Mouse (Mus musculus): ENCODE results near the gene Cenpc1. TPM values are rescaled to one million over a fixed set of nuclear protein-coding genes. Genes with fewer than 3 reads are reported as not detected.

Gene Cenpc1
- total RNA-seq, 1 experiment from 2014 or later = 25.7 TPM

DNA sequence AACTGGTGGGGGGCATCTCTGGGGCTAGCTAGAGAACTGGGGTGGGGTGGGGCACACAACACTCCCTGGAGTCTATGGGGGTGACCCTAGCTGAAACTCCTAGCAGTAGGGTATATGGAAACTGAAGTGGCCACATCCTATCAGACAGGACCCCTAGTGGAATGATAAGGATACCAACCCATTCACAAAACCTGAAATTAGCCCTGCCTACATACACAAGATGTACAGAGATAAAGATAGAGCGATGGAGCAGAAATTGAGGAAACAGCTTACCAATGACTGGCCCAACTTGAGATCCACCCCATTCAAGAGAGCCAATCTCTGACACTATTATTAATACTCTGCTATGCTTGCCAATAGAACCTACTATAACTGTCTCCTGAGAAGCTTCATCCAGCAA, 1.9 kb downstream of the Cenpc1 start:
- ATAC-seq (ENCODE audit: extremely low read depth, insufficient number of reproducible peaks, low FRiP score, poor library complexity, severe bottlenecking) = no peak

DNA sequence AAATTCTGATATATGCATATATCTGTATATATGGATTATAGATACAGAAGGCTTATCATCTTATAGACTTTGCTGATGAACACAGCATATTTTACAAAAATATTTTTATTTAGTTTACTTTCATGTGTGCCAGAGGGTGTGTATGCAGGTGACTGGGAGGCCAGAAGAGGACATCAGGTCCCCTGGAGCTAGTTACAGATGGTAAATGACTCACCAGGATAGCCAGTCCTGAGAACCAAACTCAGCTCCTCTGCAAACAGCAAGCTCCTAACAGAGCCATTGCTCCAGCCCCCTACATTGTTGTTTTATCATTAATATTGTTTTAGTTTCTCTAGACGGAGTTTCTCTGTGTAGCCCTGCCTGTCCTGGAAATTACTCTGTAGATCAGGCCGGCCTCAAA, 35.6 kb downstream of the Cenpc1 start:
- ATAC-seq (ENCODE audit: extremely low read depth, insufficient number of reproducible peaks, low FRiP score, poor library complexity, severe bottlenecking) = no peak

DNA sequence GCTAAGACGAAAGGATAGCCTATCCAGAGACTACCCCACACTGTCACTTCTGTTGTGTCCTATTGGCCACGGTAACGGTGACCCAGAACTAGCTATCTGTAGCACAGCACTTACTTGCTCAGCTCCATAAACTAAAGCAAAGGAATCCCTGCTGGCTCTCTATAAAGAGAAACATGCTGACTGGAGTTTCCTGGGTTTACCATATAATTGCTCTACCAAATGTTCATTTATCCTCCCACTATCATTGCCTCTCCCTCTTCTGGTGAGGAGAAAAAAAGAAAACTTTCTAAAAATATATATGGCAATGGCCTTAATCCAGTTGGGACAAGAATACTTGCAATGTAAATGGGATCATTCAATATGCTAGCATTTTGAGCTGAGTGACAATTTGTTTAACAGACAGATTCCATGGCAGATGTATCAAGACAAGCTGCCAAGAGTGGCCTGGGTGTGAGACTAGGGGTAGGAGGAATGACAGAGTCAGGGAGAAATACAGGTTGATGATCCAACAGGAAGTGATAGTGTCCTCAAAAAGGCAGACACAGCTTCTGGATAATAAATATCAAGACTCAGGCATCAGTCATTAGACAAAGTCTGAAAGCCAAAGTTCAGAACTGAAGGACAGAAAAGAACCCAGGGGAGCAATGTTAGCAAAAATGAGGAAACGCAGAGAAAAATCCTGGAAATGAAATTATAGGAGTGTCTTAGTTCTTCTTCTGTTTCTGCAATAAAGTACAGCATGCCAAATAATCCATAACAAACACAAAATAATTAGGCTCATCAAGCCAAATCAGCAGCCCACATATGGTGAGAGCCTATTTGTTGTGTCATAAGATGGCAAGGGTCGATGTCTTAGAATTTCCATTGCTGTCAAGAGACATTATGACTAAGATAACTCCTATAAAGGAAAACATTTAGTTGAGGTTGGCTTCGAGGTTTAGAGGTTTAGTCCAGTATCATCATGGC, 68.6 kb downstream of the Cenpc1 start:
- no peak for ATAC-seq (ENCODE audit: extremely low read depth, insufficient number of reproducible peaks, low FRiP score, poor library complexity, severe bottlenecking)

DNA sequence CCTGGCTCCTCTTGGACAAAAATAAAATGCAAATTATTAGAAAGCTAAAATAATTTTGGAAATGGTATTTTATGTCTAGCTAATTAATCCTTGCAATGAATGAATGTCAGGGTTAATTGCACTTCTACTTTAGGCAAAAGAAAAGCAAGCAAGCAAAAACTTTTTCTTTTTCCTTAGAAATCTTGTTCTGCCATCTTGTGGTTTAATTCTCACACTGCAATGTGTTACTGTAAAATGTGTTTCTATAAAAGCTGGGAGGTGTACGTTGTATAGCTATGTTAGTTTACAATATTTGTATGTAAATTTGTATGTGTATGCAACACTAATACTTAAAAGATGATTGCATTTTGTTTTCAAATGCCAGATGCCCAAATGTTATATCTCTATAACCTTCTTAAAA, 70.8 kb downstream of the Cenpc1 start:
- ATAC-seq (ENCODE audit: extremely low read depth, insufficient number of reproducible peaks, low FRiP score, poor library complexity, severe bottlenecking) = no peak

DNA sequence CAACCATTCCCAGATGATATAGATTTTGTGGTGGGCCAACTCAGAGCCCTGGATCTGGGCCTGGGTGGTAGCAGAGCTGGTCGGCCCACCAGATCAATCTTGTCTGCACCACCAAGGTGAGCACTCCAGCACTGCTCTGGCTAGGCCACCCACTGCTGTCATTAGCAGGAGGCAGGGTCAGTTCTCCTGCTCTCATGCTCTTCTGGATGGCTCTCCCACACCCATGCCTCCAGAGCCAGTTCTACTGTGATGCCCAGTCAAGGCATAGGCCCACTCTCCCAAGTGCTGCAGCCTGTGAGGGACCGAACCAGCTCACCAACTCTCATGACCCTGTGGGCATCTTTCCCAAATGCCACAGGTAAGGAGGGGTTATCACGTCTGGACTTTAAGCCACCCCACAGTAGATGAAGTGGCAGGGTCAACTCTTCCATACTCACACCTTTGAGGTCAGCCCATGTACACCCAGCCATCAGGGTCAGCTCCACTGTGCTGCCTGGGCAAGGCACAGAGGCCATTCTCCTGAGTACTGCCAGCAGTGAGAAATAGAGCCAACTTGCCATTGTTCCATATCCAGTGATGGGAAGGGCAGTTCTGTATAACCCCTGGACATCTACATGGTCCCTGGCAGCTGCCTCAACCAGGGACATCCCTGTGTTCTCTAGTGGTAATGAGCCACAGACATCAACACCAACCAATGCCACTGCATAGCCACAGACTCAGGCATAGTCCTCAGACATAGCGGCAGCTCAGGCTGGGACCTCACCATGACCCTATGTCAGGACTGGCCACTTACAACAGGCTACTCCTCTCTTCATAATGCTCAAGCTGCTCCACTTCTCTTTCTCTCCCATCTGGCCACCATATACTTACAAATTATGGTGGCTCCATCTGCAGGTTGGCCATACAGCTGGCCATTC, 72.3 kb downstream of the Cenpc1 start:
- no peak for ATAC-seq (ENCODE audit: extremely low read depth, insufficient number of reproducible peaks, low FRiP score, poor library complexity, severe bottlenecking)

DNA sequence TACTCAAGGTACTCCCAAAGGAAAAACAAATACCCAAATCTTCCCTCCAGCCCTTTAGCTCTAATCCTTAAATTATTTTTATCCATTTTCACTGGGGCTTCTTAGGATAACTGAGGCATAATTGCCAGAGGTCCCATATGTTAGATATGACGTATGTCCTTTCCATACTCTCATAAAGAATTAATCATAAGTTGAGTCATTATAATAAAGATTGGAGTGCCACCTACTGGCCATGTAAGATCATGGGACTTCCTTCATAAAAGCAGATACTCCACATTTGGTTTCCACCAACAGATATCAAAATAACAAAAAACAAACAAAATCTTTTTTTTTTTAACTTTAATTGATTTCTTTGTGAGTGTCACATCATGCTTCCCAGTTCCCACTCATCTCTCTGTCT, 73.3 kb downstream of the Cenpc1 start:
- ATAC-seq (ENCODE audit: extremely low read depth, insufficient number of reproducible peaks, low FRiP score, poor library complexity, severe bottlenecking) = no peak

DNA sequence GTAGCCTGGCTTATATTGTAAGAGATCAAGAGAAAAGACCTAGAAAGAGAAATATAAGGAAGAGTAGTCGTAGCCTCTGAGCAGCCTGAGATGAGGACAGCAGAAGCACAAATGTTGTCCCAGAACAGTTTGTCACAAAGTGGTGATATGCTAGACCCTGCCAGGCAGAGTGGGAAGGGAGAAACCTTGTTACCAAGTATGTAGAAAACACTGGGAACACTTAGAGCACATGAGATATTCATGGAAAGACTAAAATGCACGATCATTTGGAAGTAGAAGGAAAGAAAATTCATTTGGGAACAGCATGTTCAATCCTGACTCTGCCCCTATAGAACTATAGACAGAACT, 77.9 kb downstream of the Cenpc1 start:
- no peak for ATAC-seq (ENCODE audit: extremely low read depth, insufficient number of reproducible peaks, low FRiP score, poor library complexity, severe bottlenecking)

DNA sequence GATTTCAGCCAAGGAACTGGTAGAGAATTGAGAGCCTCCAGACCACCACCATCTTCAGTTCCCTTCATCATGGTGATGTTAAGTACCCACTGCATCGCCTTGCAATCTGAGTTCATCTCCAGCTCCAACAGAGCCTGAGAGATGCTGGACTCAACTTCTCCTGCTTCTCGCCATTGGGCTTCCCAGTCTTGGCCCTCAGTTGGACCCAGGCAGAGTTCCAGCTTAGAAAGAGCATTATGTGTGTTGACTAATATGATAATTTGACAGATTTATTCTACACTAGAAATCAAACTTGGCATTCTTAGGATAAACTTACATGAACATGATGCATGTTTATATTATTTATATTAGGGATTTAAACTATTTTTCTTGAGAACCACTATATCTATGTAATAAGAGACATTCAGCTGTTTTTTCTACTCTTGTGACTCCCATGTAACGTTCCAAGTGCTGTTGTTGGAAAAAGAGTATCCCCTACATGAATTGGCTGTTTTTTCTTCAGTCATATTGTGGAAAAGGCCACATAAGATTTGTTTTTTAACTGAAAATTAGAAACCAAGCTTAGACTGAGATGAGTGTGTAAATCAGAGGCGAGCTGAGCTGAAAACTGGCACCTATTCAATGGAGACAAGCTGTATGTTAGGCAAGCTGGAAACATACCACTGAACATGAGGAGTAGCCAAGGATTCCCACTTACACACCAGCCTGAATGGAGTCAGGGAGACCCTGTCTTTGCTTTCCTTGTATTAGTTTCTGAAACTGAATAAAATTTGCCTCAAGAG, 78.5 kb downstream of the Cenpc1 start:
- no peak for ATAC-seq (ENCODE audit: extremely low read depth, insufficient number of reproducible peaks, low FRiP score, poor library complexity, severe bottlenecking)

DNA sequence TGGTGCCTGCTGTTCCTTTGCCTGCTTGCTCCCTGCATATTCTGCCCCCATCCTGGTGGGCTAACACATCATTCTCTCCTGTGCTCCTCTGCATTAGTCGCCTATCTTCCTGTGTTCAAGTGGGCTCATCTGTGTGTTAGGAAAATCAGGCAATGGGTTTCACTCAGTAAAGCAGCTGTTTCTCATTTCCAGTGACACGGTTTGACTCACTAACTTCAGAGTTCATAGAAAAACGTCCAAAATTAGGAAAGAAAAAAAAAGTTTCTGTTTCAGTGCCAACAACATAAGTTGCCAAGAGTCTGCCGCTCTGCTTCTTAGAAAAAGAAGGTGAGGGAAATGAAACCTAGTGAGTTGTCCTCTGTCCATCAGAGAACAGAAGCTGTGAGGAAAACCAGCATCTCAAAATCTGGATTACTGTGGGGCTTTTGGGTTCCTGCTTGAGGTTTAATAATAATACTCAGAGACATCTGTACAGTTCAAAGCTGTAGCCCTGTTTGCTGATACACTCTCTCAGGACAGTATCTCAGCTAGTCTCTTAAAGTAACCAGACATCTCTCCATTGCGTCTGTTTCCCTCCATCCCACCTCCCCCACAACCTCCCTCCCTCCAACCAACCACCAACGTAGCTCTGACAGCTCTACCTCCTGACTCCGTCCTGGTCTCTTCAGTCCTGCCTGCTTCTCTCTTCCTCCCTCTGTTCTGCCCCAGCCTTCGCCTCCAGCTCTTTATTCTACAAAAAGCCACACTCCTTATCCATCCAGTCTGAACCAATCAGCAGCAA, 87.5 kb downstream of the Cenpc1 start:
- ATAC-seq (ENCODE audit: extremely low read depth, insufficient number of reproducible peaks, low FRiP score, poor library complexity, severe bottlenecking) = no peak

DNA sequence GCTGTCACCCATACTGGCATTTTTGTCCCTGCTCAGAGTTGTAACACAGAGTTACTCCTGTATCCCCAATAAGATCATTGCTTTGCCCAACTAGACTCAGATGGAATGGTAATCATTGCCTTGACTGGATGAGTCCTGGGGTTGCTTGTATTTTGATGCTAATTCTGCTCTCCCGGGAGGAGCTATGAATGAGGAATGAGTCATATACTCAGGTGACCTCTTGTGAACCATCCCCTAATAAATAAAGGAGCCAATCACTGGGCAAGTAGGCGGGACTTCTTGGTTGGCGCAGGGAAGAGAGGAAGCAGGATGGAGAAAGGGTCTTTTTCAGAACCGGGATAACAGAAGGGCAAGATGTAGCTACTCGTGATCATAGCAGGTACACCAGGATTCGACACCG, 102.6 kb downstream of the Cenpc1 start:
- ATAC-seq (ENCODE audit: extremely low read depth, insufficient number of reproducible peaks, low FRiP score, poor library complexity, severe bottlenecking) = no peak

Other genes with a start within 250 kb of the Cenpc1 start
- gene Stap1, start 6.2 kb upstream of the Cenpc1 start, total RNA-seq (2017) = 258 and 269 TPM in 2 replicates
- gene Uba6, start 107.2 kb upstream of the Cenpc1 start, total RNA-seq (2017) = 21.9 and 23.3 TPM in 2 replicates
- gene Gnrhr, start 132.3 kb upstream of the Cenpc1 start, total RNA-seq (2017) = not detected in 2 replicates
- gene Tmprss11c, start 223.7 kb upstream of the Cenpc1 start, total RNA-seq (2017) = not detected in 2 replicates

All from neutrophil, adult 5-6 weeks (primary cell).